10 mouse cellular contexts compared by ENCODE assay signal in genomic region chr6:141797837-141798236, GRCm38 (mm10). TPM values are rescaled to one million over a fixed set of nuclear protein-coding genes. Genes with fewer than 3 reads are reported as not detected.
DNase-seq lines count a peak whose midpoint lies in the region; ATAC-seq and TF ChIP-seq lines count a peak whose summit lies in the region.
"Had no signal": no experiment of that assay in that cellular context is flagged by ENCODE, and none has a peak within 500 bp of the region (broad histone marks: within the 10 kb centered on the region; RNA-seq: fewer than 3 reads in every experiment).

No protein-coding gene starts in this region.

- CTCF ChIA-PET in Patski (lab: Charles Lee): no interaction called here

- no peak overlapping the region for H3K4me2 ChIP-seq in embryonic facial prominence, embryonic 12.5 days (replicated peaks)
- H3K4me2 ChIP-seq in midbrain, embryonic 14.5 days (ENCODE audit: low read length): no peak overlapping the region
- H3K4me2 ChIP-seq: embryonic facial prominence, embryonic 13.5 days; limb, embryonic 13.5 days had no signal

- DNase-seq in Patski (ENCODE audit: low read depth, low spot score): no peak
- peak; percentile 35 for DNase-seq in hindlimb bud, embryonic 11.5 days (ENCODE audit: extremely low spot score, low read depth, low spot score)
- DNase-seq in left cerebral cortex, adult 18-20 months (ENCODE audit: low spot score in 2 of 2): peak; percentile 17 to 34
- DNase-seq in midbrain, embryonic 14.5 days: peak; percentile 74
- no peak for DNase-seq in natural killer cell, adult 2 months (ENCODE audit: low spot score in 2 of 2)
- no peak for DNase-seq in spleen, adult 18-20 months

- H3K27ac ChIP-seq in embryonic facial prominence, embryonic 12.5 days: no peak overlapping the region
- no peak overlapping the region for H3K27ac ChIP-seq in midbrain, embryonic 14.5 days (replicated peaks; ENCODE audit: low read depth, low read length)
- H3K27ac ChIP-seq: embryonic facial prominence, embryonic 13.5 days; limb, embryonic 13.5 days had no signal

- 28% methylated on average over 1 of the region's 1 CpGs for WGBS in embryonic facial prominence, embryonic 12.5 days
- WGBS in midbrain, embryonic 14.5 days: 27% methylated on average over 1 of the region's 1 CpGs

- H3K9me3 ChIP-seq in E14TG2a.4 (ENCODE audit: low read length): no peaks in the 10 kb centered on the region
- H3K9me3 ChIP-seq in embryonic facial prominence, embryonic 12.5 days: no peaks in the 10 kb centered on the region
- H3K9me3 ChIP-seq in midbrain, embryonic 14.5 days (ENCODE audit: control insufficient read depth, low read length): no peaks in the 10 kb centered on the region
- H3K9me3 ChIP-seq: embryonic facial prominence, embryonic 13.5 days; limb, embryonic 13.5 days had no signal

- no peak overlapping the region for H3K4me3 ChIP-seq in E14TG2a.4 (replicated peaks; ENCODE audit: low read length)
- H3K4me3 ChIP-seq in embryonic facial prominence, embryonic 12.5 days: no peak overlapping the region
- no peak overlapping the region for H3K4me3 ChIP-seq in midbrain, embryonic 14.5 days (replicated peaks; ENCODE audit: low read depth, low read length)
- H3K4me3 ChIP-seq: embryonic facial prominence, embryonic 13.5 days; limb, embryonic 13.5 days had no signal

- in situ Hi-C loops in Patski (cut with MboI; ENCODE audit: low pct_unique_long_range_greater_than_20kb): no loop called here

- no peaks in the 10 kb centered on the region for H3K36me3 ChIP-seq in E14TG2a.4 (ENCODE audit: insufficient read depth, low read length)
- H3K36me3 ChIP-seq in embryonic facial prominence, embryonic 12.5 days: no peaks in the 10 kb centered on the region
- H3K36me3 ChIP-seq in midbrain, embryonic 14.5 days (ENCODE audit: control insufficient read depth, insufficient read depth, low read length): no peaks in the 10 kb centered on the region
- H3K36me3 ChIP-seq: embryonic facial prominence, embryonic 13.5 days; limb, embryonic 13.5 days had no signal

- no peaks in the 10 kb centered on the region for H3K27me3 ChIP-seq in E14TG2a.4 (ENCODE audit: insufficient read depth, low read length)
- H3K27me3 ChIP-seq in Patski: no peaks in the 10 kb centered on the region
- H3K27me3 ChIP-seq in embryonic facial prominence, embryonic 12.5 days: no peaks in the 10 kb centered on the region
- H3K27me3 ChIP-seq in midbrain, embryonic 14.5 days (ENCODE audit: control insufficient read depth, insufficient read depth, low read length): no peaks in the 10 kb centered on the region
- H3K27me3 ChIP-seq: embryonic facial prominence, embryonic 13.5 days; limb, embryonic 13.5 days had no signal

- no peak overlapping the region for H3K9ac ChIP-seq in embryonic facial prominence, embryonic 12.5 days
- no peak overlapping the region for H3K9ac ChIP-seq in midbrain, embryonic 14.5 days (replicated peaks; ENCODE audit: low read length)
- H3K9ac ChIP-seq: embryonic facial prominence, embryonic 13.5 days; limb, embryonic 13.5 days had no signal

- ATAC-seq in Patski: no peak
- 0 out of 2 replicates have a peak, but pooled peaks have one; percentile 60 for ATAC-seq in embryonic facial prominence, embryonic 12.5 days (ENCODE audit: insufficient number of reproducible peaks, insufficient read depth, low FRiP score, low TSS enrichment)
- peak; percentile 57; the same call in 1 of the 2 replicates for ATAC-seq in midbrain, embryonic 14.5 days (ENCODE audit: low FRiP score, low TSS enrichment)

- no peaks in the 10 kb centered on the region for H3K4me1 ChIP-seq in E14TG2a.4 (replicated peaks; ENCODE audit: low read depth, low read length)
- no peaks in the 10 kb centered on the region for H3K4me1 ChIP-seq in embryonic facial prominence, embryonic 12.5 days
- H3K4me1 ChIP-seq in midbrain, embryonic 14.5 days (ENCODE audit: control insufficient read depth, insufficient read depth, low read length): no peaks in the 10 kb centered on the region
- H3K4me1 ChIP-seq: embryonic facial prominence, embryonic 13.5 days; limb, embryonic 13.5 days had no signal

- TF ChIP-seq CTCF in E14TG2a.4 (conservative IDR thresholded peaks at IDR 0.05; ENCODE audit: low read length): peak; percentile 49
- TF ChIP-seq CTCF in Patski (IDR thresholded peaks at IDR 0.05): peak; percentile 56

- POLR2A ChIA-PET in Patski (lab: Charles Lee): no interaction called here

RNA-seq across cellular contexts. Expression of gene Gm5724, which starts 24.2 kb away (rescaled TPM):
- polyA plus RNA-seq in Patski (2021): not detected
- 0.06 TPM in 1 of 2 replicates, not detected in the other for polyA plus RNA-seq in embryonic facial prominence, embryonic 12.5 days (2016; fragmentation: Nextera tagmentation; extraction: Ambion mirVana)
- total RNA-seq in left cerebral cortex, adult 18-20 months (2021): not detected
- polyA plus RNA-seq in midbrain, embryonic 14.5 days (2014; fragmentation: Nextera tagmentation; extraction: Ambion mirVana): not detected in 2 replicates

RNA-seq across cellular contexts. Expression of gene Slco1a4, which starts 58.2 kb away (rescaled TPM):
- polyA plus RNA-seq in Patski (2021): 0.05 TPM
- not detected in 2 replicates for polyA plus RNA-seq in embryonic facial prominence, embryonic 12.5 days (2016; fragmentation: Nextera tagmentation; extraction: Ambion mirVana)
- total RNA-seq in left cerebral cortex, adult 18-20 months (2021): 10 to 100 TPM; 25.6 to 30.5 TPM
- 0.96 and 1.3 TPM in 2 replicates for polyA plus RNA-seq in midbrain, embryonic 14.5 days (2014; fragmentation: Nextera tagmentation; extraction: Ambion mirVana)
- polyA plus RNA-seq: embryonic facial prominence, embryonic 13.5 days had no signal

Comparison
In these comparisons a context has a peak if more than half of its experiments do, and no peak if none do; other contexts are left out.
1. DNase-seq: peak in hindlimb bud, embryonic 11.5 days (single experiment), left cerebral cortex, adult 18-20 months (2 of 2) and midbrain, embryonic 14.5 days (single experiment); none in Patski (single experiment), natural killer cell, adult 2 months (0 of 2) and spleen, adult 18-20 months (0 of 2).